Mouse (Mus musculus) stomach, postnatal 0 days (tissue): ENCODE results near the gene Iapp.

Experiments used
- CTCF ChIP-seq: IDR thresholded peaks from 2 replicates; pipeline ENCODE4 v1.5.1; 2016; ENCODE audit warnings: antibody characterized with exemption, low read depth, mild to moderate bottlenecking, moderate library complexity
- EP300 ChIP-seq: optimal IDR thresholded peaks from 2 replicates; pipeline ENCODE3; 2016; ENCODE audit warnings: antibody characterized with exemption

DNA sequence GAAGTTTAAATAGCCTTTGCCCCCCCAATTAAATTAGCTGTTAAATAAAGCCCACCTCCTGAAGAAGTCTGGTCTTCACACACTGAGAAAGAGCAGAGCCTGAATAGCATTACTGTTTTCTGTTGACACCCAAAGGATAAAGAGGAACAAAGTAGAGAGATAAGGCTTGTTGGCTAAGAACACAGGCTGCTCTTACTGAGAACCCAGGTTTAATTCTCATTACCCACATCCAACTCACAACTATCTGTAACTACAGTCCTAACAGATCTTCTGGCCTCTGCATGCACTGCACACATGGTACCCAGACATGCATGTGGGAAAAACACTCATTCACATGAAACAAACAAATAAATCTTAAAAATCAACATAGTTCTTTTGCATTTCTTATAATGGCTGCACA, 18.9 kb downstream of the Iapp start:
- no peak for TF ChIP-seq CTCF
- no peak for TF ChIP-seq EP300
